Mouse (Mus musculus): ENCODE measurements around the gene Fgb.

- TF ChIP-seq CTCF (IDR thresholded peaks at IDR 0.05; ENCODE audit: low read depth) = no peak
- no peak for TF ChIP-seq EP300 (IDR thresholded peaks at IDR 0.05; ENCODE audit: low read depth)
Measured at GRCm38 (mm10) chr3:83098546-83099034, 48.9 kb upstream of the Fgb start.

All from liver, embryonic 14.5 days (tissue).